In the genomic region with DNA sequence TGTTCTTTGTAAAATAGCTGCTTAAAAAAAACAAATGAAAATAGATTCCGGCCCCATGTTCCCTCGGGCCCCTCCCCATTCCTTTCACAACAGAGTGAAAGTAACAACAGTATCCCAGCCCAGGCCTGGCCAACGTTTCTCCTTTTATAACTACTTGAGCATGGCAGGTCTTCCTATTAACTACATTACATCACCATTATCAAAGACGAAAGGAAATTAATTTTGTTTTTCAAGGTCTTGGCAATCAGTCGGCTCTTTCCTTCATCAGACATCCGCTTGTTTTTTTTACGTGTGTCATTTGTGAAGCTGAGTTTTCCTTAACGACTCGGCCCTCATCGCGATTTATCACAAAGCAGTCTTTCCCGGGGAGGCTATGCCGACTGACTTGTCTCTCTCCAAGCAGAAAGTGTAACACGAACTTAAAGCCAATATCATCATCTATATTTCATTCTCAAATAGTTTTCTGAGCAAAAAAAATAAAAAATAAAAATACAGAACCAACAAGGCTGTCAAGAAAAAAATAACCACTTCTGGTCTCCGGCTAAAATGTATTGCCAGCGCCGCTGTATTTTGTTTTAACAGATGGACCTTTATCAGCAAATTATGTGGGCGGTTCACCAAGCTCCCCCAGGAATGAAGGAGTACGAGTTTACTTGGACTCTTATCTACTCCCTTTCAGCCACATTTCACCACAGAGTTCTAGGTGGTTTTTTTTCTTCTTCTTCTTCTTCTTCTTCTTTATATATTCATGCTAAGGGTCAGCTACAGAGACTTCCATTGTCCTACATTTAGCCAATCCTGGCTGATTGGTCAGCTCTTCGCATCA, we compare ENCODE assay signal across 16 mouse cellular contexts.
DNase-seq lines count a peak whose midpoint lies in the region; ATAC-seq and TF ChIP-seq lines count a peak whose summit lies in the region.
"Had no signal": no experiment of that assay in that cellular context is flagged by ENCODE, and none has a peak within 500 bp of the region (broad histone marks: within the 10 kb centered on the region; RNA-seq: fewer than 3 reads in every experiment).

No protein-coding gene starts in this region.

- peak overlapping the region; percentile 13; the same call in 1 of the 2 replicates for H3K4me2 ChIP-seq in heart, embryonic 16.5 days (ENCODE audit: low read depth, low read length)
- H3K4me2 ChIP-seq: hindbrain, embryonic 12.5 days; midbrain, embryonic 11.5 days had no signal

- no peak for TF ChIP-seq CTCF in lung, adult 2 months (IDR thresholded peaks at IDR 0.05; ENCODE audit: insufficient read depth, low read length)

- no peak overlapping the region for H3K4me3 ChIP-seq in heart, embryonic 16.5 days (ENCODE audit: low read length)
- H3K4me3 ChIP-seq in lung, adult 2 months (replicated peaks; ENCODE audit: extremely low read depth, low read depth, low read length): no peak overlapping the region
- H3K4me3 ChIP-seq: hindbrain, embryonic 12.5 days; myocyte had no signal

- H3K36me3 ChIP-seq in heart, embryonic 16.5 days (ENCODE audit: control insufficient read depth, insufficient read depth): no peaks in the 10 kb centered on the region
- H3K36me3 ChIP-seq: hindbrain, embryonic 12.5 days had no signal

- ATAC-seq in heart, embryonic 16.5 days (replicated peaks; ENCODE audit: extremely low read depth, insufficient read depth, low FRiP score): no peak
- ATAC-seq: intestine, embryonic 16.5 days had no signal

- WGBS in heart, embryonic 16.5 days: 61% methylated on average over 20 of the region's 20 CpGs
- WGBS in lung, adult 2 months: 55% methylated on average over 20 of the region's 20 CpGs

- H3K4me1 ChIP-seq in heart, embryonic 16.5 days (ENCODE audit: control insufficient read depth, insufficient read depth, low read length): peaks cover 9% of the 10 kb centered on the region
- no peaks in the 10 kb centered on the region for H3K4me1 ChIP-seq in lung, adult 2 months (ENCODE audit: control insufficient read depth, insufficient read depth, low read length)
- H3K4me1 ChIP-seq: hindbrain, embryonic 12.5 days had no signal

- DNase-seq in adrenal gland, postnatal 14 days: peak; percentile 25
- no peak for DNase-seq in adrenal gland, postnatal 25 days
- DNase-seq in kidney, postnatal 10 days: peak; percentile 17
- DNase-seq in kidney, postnatal 14 days: no peak
- peak; percentile 18 for DNase-seq in MN1 (ENCODE audit: low spot score)
- DNase-seq in urinary bladder, adult 18-20 months (ENCODE audit: low spot score in 2 of 2): no peak
- no peak for DNase-seq in lung, adult 2 months
- DNase-seq: cerebellum, postnatal 10 days; gastrocnemius, postnatal 14 days; right cerebral cortex, postnatal 25 days; thymus, postnatal 36 days had no signal

- H3K9ac ChIP-seq in heart, embryonic 16.5 days (ENCODE audit: low read length): no peak overlapping the region
- H3K9ac ChIP-seq: hindbrain, embryonic 12.5 days had no signal

- TF ChIP-seq POLR2A in lung, adult 2 months (IDR thresholded peaks at IDR 0.05; ENCODE audit: borderline replicate concordance, extremely low read depth, low read depth, low read length): no peak

- 0 out of 2 replicates have a peak, but pooled peaks cover 5% of the 10 kb centered on the region for H3K9me3 ChIP-seq in heart, embryonic 16.5 days (replicated peaks; ENCODE audit: control insufficient read depth, low read length)
- H3K9me3 ChIP-seq: hindbrain, embryonic 12.5 days had no signal

- no peaks in the 10 kb centered on the region for H3K27me3 ChIP-seq in heart, embryonic 16.5 days (ENCODE audit: control insufficient read depth, insufficient read depth, low read length)
- H3K27me3 ChIP-seq: hindbrain, embryonic 12.5 days had no signal

- no peak overlapping the region for H3K27ac ChIP-seq in heart, embryonic 16.5 days (ENCODE audit: low read length)
- H3K27ac ChIP-seq: hindbrain, embryonic 12.5 days had no signal

Comparison
In these comparisons a context has a peak if more than half of its experiments do, and no peak if none do; other contexts are left out.
1. DNase-seq: peak in adrenal gland, postnatal 14 days (single experiment), kidney, postnatal 10 days (single experiment) and MN1 (single experiment); none in adrenal gland, postnatal 25 days (single experiment), kidney, postnatal 14 days (single experiment), urinary bladder, adult 18-20 months (0 of 2) and lung, adult 2 months (single experiment).